Mouse (Mus musculus): ENCODE measurements around the gene Mmrn1. TPM values are rescaled to one million over a fixed set of nuclear protein-coding genes. Genes with fewer than 3 reads are reported as not detected.
A peak's percentile ranks its signal among the peaks of the same experiment; 100 is the strongest.
"Not testable (repeated sequence)": the region's sequence is repeated elsewhere in the genome, so short reads cannot be mapped to it uniquely, and the experiment has no call there.

Mmrn1 gene
- 7.1 and 7.4 TPM in 2 replicates for polyA plus RNA-seq (2015; fragmentation: Nextera tagmentation; extraction: Ambion mirVana)

DNA sequence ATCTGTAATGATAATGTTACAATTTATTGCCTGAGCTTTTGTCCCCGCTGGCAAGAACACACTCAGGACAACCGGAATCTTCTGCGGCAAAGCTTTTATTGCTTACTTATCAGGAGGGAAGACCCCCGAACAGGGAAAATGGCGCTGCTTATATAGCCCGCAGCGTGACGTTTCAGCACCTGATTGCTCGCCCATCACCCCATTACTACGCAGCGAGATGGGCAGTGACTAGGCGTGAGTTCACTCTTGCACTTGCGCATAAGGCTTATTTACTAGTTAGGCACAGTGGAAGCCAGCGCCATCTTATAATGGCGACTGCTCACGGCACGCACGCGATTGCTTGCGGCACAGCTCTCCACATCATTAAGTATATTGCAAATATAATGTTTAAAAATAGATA, at the start of gene Mmrn1:
Gene Mmrn1, plus strand, starts transcription at position 301 of the 400 bp plus-strand sequence.
- H3K27ac ChIP-seq (ENCODE audit: low read length); H3K4me2 ChIP-seq (replicated peaks; ENCODE audit: low read depth, low read length); H3K4me1 ChIP-seq (ENCODE audit: insufficient read depth, low read depth, low read length); H3K27me3 ChIP-seq (replicated peaks; ENCODE audit: insufficient read depth, low read length); H3K9ac ChIP-seq (replicated peaks; ENCODE audit: low read depth); ATAC-seq; DNase-seq (ENCODE audit: low spot score); H3K36me3 ChIP-seq (ENCODE audit: insufficient read depth, low read length); H3K9me3 ChIP-seq (ENCODE audit: low read length); H3K4me3 ChIP-seq (ENCODE audit: low read depth, low read length): not testable (repeated sequence)
- WGBS, result 94% methylated on average over 20 of the region's 20 CpGs

DNA sequence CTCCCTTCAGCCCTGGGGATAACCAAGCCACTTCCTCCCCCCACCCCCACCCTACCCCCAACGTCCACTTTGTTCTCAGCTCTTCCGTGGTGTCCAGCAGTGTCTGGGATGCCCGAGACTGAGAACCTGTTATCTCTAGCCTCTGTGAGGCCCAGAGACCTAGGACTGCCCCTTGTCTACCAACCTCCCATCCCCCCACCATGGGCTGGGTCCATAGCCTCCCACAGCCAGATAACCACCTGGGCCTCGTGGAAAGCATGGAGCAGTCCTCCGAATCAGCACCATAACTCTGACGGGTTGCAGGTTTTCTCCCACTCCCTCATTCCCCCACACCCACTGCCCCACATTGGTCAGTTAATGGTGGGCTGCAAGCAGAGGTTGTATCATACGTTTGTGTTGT, 44.4 kb upstream of the Mmrn1 start:
- WGBS, result 79% methylated on average over 7 of the region's 7 CpGs
- no peak for TF ChIP-seq CTCF (IDR thresholded peaks at IDR 0.05)
- TF ChIP-seq EP300 (IDR thresholded peaks at IDR 0.05), result no peak
- H3K27me3 ChIP-seq (replicated peaks; ENCODE audit: insufficient read depth, low read length), result no peaks in the 10 kb centered on the region
- DNase-seq (ENCODE audit: low spot score) (no peak), ATAC-seq (no peak)
- H3K9ac ChIP-seq (replicated peaks; ENCODE audit: low read depth), result no peak overlapping the region
- H3K36me3 ChIP-seq (ENCODE audit: insufficient read depth, low read length), result no peaks in the 10 kb centered on the region
- H3K4me2 ChIP-seq (replicated peaks; ENCODE audit: low read depth, low read length), result no peak overlapping the region
- no peaks in the 10 kb centered on the region for H3K4me1 ChIP-seq (ENCODE audit: insufficient read depth, low read depth, low read length)
- H3K27ac ChIP-seq (ENCODE audit: low read length), result no peak overlapping the region
- H3K9me3 ChIP-seq (ENCODE audit: low read length), result no peaks in the 10 kb centered on the region
- no peak overlapping the region for H3K4me3 ChIP-seq (ENCODE audit: low read depth, low read length)

DNA sequence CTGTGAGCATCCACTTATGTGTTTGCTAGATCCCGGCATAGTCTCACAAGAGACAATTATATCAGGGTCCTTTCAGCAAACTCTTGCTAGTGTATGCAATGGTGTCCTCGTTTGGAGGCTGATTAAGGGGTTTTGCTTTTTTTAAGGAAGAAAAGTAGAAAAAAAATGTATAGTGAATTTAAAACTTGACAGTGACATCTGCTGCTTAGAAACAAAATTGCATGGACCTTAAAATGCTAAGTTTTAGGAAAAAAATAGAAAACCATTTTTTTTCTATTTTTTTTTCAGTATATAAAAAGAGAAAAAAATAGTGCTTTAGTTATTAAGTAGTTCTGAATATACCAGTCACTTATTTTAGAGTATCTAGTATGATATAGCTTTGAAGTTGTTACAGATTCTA, 43.2 kb upstream of the Mmrn1 start:
- no peaks in the 10 kb centered on the region for H3K27me3 ChIP-seq (replicated peaks; ENCODE audit: insufficient read depth, low read length)
- H3K9ac ChIP-seq (replicated peaks; ENCODE audit: low read depth), result no peak overlapping the region
- H3K27ac ChIP-seq (ENCODE audit: low read length), result no peak overlapping the region
- ATAC-seq (no peak), DNase-seq (ENCODE audit: low spot score) (no peak)
- H3K36me3 ChIP-seq (ENCODE audit: insufficient read depth, low read length), result no peaks in the 10 kb centered on the region
- TF ChIP-seq EP300 (IDR thresholded peaks at IDR 0.05) (no peak), CTCF (IDR thresholded peaks at IDR 0.05) (no peak)
- H3K4me3 ChIP-seq (ENCODE audit: low read depth, low read length), result no peak overlapping the region
- H3K4me2 ChIP-seq (replicated peaks; ENCODE audit: low read depth, low read length), result no peak overlapping the region
- no peaks in the 10 kb centered on the region for H3K4me1 ChIP-seq (ENCODE audit: insufficient read depth, low read depth, low read length)
- no peaks in the 10 kb centered on the region for H3K9me3 ChIP-seq (ENCODE audit: low read length)
- 56% methylated on average over 2 of the region's 2 CpGs for WGBS

DNA sequence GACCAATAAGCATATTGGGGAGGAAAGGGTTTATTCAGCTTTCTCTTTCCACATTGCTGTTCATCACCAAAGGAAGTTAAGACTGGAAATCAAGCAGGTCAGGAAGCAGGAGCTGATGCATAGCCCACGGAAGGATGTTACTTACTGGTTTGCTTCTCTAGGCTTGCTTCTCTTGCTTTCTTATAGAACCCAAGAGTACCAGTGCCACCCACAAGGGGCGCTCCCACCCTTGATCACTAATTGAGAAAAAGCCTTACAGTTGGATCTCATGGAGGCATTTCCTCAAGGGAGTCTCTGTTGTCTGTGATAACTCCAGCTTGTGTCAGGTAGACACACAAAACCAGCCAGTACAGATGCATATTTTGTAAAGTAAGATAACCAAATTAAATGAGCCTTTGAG, 17.5 kb upstream of the Mmrn1 start:
- TF ChIP-seq CTCF (IDR thresholded peaks at IDR 0.05), result no peak
- TF ChIP-seq EP300 (IDR thresholded peaks at IDR 0.05), result no peak
- no peaks in the 10 kb centered on the region for H3K9me3 ChIP-seq (ENCODE audit: low read length)
- no peak overlapping the region for H3K4me2 ChIP-seq (replicated peaks; ENCODE audit: low read depth, low read length)
- no peaks in the 10 kb centered on the region for H3K4me1 ChIP-seq (ENCODE audit: insufficient read depth, low read depth, low read length)
- H3K9ac ChIP-seq (replicated peaks; ENCODE audit: low read depth), result no peak overlapping the region
- H3K4me3 ChIP-seq (ENCODE audit: low read depth, low read length), result no peak overlapping the region
- no peaks in the 10 kb centered on the region for H3K27me3 ChIP-seq (replicated peaks; ENCODE audit: insufficient read depth, low read length)
- H3K36me3 ChIP-seq (ENCODE audit: insufficient read depth, low read length), result no peaks in the 10 kb centered on the region
- WGBS, result 83% methylated on average over 2 of the region's 2 CpGs
- no peak overlapping the region for H3K27ac ChIP-seq (ENCODE audit: low read length)
- no peak for DNase-seq (ENCODE audit: low spot score)
- no peak for ATAC-seq

DNA sequence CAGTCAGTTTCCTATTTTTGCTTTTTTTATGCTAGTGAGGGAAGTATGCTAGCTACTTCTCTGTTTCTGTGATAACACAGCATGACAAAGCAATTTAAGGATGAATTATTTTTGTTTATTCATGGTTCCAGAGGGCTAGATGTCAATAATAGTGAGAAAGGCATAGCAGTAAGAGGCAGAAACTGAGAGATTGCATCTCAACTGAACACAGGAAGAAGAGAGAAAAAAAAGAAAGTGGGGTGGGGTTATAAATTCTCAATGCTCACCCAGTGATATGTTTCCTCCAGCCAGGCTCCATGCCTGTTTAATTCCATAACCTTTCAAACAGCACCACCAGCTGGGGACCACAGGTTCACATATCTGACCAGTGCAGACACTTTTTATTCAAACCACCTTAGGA, 6.6 kb downstream of the Mmrn1 start:
- H3K27ac ChIP-seq (ENCODE audit: low read length), result no peak overlapping the region
- H3K4me1 ChIP-seq (ENCODE audit: insufficient read depth, low read depth, low read length), result no peaks in the 10 kb centered on the region
- ATAC-seq (no peak), DNase-seq (ENCODE audit: low spot score) (no peak)
- no peak overlapping the region for H3K4me2 ChIP-seq (replicated peaks; ENCODE audit: low read depth, low read length)
- no peak overlapping the region for H3K4me3 ChIP-seq (ENCODE audit: low read depth, low read length)
- no peaks in the 10 kb centered on the region for H3K36me3 ChIP-seq (ENCODE audit: insufficient read depth, low read length)
- H3K9ac ChIP-seq (replicated peaks; ENCODE audit: low read depth), result no peak overlapping the region
- H3K27me3 ChIP-seq (replicated peaks; ENCODE audit: insufficient read depth, low read length), result no peaks in the 10 kb centered on the region
- TF ChIP-seq EP300 (IDR thresholded peaks at IDR 0.05) (no peak), CTCF (IDR thresholded peaks at IDR 0.05) (peak; percentile 43)
- H3K9me3 ChIP-seq (ENCODE audit: low read length), result no peaks in the 10 kb centered on the region

DNA sequence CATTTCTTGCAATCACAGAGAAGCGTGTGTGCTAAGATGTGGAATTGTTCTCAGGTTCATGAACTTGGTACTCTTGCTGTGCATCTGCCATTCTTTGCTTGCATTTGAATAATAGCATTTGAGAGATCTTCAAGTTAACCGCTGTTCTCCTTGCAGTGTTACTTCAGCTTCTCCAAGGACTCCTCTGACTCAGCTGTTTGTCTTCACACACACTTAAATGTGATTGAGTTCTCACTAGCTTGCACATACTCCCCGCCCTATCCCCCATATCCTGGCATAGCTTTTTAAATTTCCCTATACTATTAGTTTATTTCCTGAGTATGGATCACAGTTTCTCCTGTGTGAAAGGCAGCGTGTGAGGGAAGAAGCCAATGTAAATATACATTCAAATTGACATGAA, 10.1 kb downstream of the Mmrn1 start:
- no peak for ATAC-seq
- 20% methylated on average over 4 of the region's 4 CpGs for WGBS
- H3K27ac ChIP-seq (ENCODE audit: low read length), result no peak overlapping the region

DNA sequence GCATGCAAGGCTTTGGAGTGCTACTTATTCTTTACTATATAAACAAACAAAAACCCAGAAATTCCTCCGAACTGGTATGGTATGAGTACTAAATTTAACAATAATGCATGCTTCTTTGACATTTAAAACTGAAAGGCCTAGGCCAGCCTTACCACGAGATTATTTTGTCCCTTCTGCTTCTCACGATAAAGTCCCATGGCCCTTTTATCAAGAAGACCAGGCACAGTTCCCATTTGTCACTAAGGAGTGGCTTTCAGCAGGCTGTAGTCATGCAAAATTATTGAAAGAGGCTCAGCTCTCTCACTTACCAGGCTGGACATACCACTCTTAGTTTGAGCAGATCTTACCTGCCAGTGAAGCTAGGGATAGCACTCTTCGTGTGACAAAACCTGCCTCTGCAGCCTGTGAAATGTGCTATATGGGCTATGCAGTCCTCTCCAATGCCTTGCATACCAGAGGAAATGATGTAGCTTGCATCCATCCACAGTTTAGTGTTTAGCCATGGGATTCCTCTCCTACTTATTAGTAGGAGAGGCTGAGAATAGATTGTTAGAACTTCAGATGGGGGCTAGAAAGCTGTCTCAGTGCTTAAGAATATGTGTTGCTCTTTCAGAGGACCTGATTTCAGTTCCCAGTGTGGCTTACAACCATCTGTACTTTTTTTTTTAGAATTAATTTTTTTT, 10.8 kb downstream of the Mmrn1 start:
- Histone ChIP-seq H3K9ac (replicated peaks; ENCODE audit: low read depth) (no peak overlapping the region), H3K9me3 (ENCODE audit: low read length) (no peaks in the 10 kb centered on the region), H3K4me2 (replicated peaks; ENCODE audit: low read depth, low read length) (no peak overlapping the region), H3K27me3 (replicated peaks; ENCODE audit: insufficient read depth, low read length) (no peaks in the 10 kb centered on the region), H3K27ac (ENCODE audit: low read length) (no peak overlapping the region), H3K4me3 (ENCODE audit: low read depth, low read length) (no peak overlapping the region), H3K4me1 (ENCODE audit: insufficient read depth, low read depth, low read length) (no peaks in the 10 kb centered on the region), H3K36me3 (ENCODE audit: insufficient read depth, low read length) (no peaks in the 10 kb centered on the region)
- DNase-seq (ENCODE audit: low spot score) (no peak), ATAC-seq (no peak)
- 36% methylated on average over 4 of the region's 4 CpGs for WGBS
- TF ChIP-seq CTCF (IDR thresholded peaks at IDR 0.05) (no peak), EP300 (IDR thresholded peaks at IDR 0.05) (no peak)

More for the DNA sequence above, 10.1 kb downstream of the Mmrn1 start:
- Histone ChIP-seq H3K9ac (replicated peaks; ENCODE audit: low read depth) (no peak overlapping the region), H3K4me1 (ENCODE audit: insufficient read depth, low read depth, low read length) (no peaks in the 10 kb centered on the region), H3K9me3 (ENCODE audit: low read length) (no peaks in the 10 kb centered on the region), H3K36me3 (ENCODE audit: insufficient read depth, low read length) (no peaks in the 10 kb centered on the region), H3K4me2 (replicated peaks; ENCODE audit: low read depth, low read length) (no peak overlapping the region), H3K4me3 (ENCODE audit: low read depth, low read length) (no peak overlapping the region), H3K27me3 (replicated peaks; ENCODE audit: insufficient read depth, low read length) (no peaks in the 10 kb centered on the region)
- TF ChIP-seq EP300 (IDR thresholded peaks at IDR 0.05) (no peak), CTCF (IDR thresholded peaks at IDR 0.05) (no peak)
- DNase-seq (ENCODE audit: low spot score), result no peak

Measured in lung, postnatal 0 days (tissue).